Mouse (Mus musculus): Measurements from ENCODE around the gene Gm28048. TPM values are rescaled to one million over a fixed set of nuclear protein-coding genes. Genes with fewer than 3 reads are reported as not detected.

The Gm28048 gene
- polyA plus RNA-seq, 1 experiment: 21.9 TPM

- no peak overlapping the region for H3K27ac ChIP-seq (ENCODE audit: control insufficient read depth, insufficient read depth, low read depth, low read length, poor library complexity)
- peaks cover 1% of the 10 kb centered on the region; the same call in 1 of the 2 replicates for H3K4me1 ChIP-seq (ENCODE audit: control insufficient read depth, insufficient read depth, low read length)
- no peak overlapping the region for H3K4me3 ChIP-seq (replicated peaks; ENCODE audit: control insufficient read depth, low read depth, low read length)
- TF ChIP-seq CTCF (IDR thresholded peaks at IDR 0.05; ENCODE audit: control insufficient read depth, insufficient read depth, low read length): no peak
- TF ChIP-seq POLR2A (IDR thresholded peaks at IDR 0.05; ENCODE audit: borderline replicate concordance, control insufficient read depth, low read depth, low read length): no peak
- 79% methylated on average over 5 of the region's 5 CpGs for WGBS
Observed at GRCm38 (mm10) chr11:22798916-22799315, 183.0 kb downstream of the Gm28048 start.

GRCm38 (mm10) chr11:22794734-22795133, 187.2 kb downstream of the Gm28048 start:
- Histone ChIP-seq H3K4me3 (replicated peaks; ENCODE audit: control insufficient read depth, low read depth, low read length) (no peak overlapping the region), H3K4me1 (ENCODE audit: control insufficient read depth, insufficient read depth, low read length) (peaks cover 1% of the 10 kb centered on the region; the same call in 1 of the 2 replicates), H3K27ac (ENCODE audit: control insufficient read depth, insufficient read depth, low read depth, low read length, poor library complexity) (no peak overlapping the region)
- TF ChIP-seq POLR2A (IDR thresholded peaks at IDR 0.05; ENCODE audit: borderline replicate concordance, control insufficient read depth, low read depth, low read length) (no peak), CTCF (IDR thresholded peaks at IDR 0.05; ENCODE audit: control insufficient read depth, insufficient read depth, low read length) (no peak)
- WGBS: 83% methylated on average over 1 of the region's 1 CpGs

DNA sequence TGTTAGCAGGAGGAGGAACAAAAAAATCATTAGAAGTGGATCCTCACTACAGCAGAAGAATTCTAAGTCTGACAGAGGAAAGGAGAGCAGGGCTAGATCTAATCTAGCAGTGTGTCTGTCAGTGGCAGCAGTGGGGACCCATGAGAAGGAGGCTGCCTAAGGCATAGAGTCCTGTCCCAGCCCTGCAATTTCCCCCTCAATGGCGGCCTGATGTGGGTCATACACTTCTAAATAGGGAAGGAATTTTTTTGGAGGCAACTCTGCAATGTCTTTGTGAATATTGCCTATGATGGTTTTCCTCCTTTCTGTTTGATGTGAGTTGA, 188.0 kb downstream of the Gm28048 start:
- Histone ChIP-seq H3K27ac (ENCODE audit: control insufficient read depth, insufficient read depth, low read depth, low read length, poor library complexity) (no peak overlapping the region), H3K4me1 (ENCODE audit: control insufficient read depth, insufficient read depth, low read length) (no peaks in the 10 kb centered on the region; the same call in 1 of the 2 replicates), H3K4me3 (replicated peaks; ENCODE audit: control insufficient read depth, low read depth, low read length) (no peak overlapping the region)
- TF ChIP-seq CTCF (IDR thresholded peaks at IDR 0.05; ENCODE audit: control insufficient read depth, insufficient read depth, low read length): no peak
- TF ChIP-seq POLR2A (IDR thresholded peaks at IDR 0.05; ENCODE audit: borderline replicate concordance, control insufficient read depth, low read depth, low read length): no peak
- WGBS: 37% methylated on average over 1 of the region's 1 CpGs

DNA sequence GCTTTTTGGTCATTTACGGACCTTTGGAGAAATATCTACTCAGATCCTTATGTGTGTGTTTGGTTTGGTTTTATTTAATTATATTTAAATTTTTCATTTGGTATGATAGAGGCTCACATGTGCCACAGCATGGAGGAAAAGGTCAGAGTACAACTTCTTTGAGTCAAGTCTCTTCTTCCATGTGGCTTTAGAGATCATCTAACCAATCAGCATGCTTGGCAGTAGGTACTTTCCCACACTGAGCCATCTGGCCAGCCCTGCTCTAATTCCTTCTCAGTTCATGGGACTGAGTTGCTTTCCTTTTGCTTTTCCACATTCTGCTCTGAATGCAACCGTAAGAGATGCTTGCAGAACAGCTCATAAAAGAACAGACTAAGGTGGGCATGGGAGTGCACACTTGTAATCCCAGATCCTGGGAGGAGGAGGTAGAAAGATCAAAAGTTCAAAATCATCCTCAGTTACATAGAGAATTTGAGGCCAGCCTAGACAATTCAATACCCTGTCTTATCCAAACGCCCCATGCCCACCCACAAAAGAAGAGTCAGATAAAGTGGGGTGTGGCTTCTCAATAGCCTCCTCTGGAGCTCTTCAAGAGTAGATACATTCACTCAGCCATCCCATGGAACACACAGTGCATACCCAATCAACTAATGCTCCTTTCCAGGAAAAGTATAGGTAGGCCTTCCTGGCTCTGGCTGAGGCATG, 188.6 kb downstream of the Gm28048 start:
- TF ChIP-seq POLR2A (IDR thresholded peaks at IDR 0.05; ENCODE audit: borderline replicate concordance, control insufficient read depth, low read depth, low read length): no peak
- TF ChIP-seq CTCF (IDR thresholded peaks at IDR 0.05; ENCODE audit: control insufficient read depth, insufficient read depth, low read length): no peak
- H3K27ac ChIP-seq (ENCODE audit: control insufficient read depth, insufficient read depth, low read depth, low read length, poor library complexity): no peak overlapping the region
- 81% methylated on average over 3 of the region's 3 CpGs for WGBS
- H3K4me3 ChIP-seq (replicated peaks; ENCODE audit: control insufficient read depth, low read depth, low read length): no peak overlapping the region
- no peaks in the 10 kb centered on the region; the same call in 1 of the 2 replicates for H3K4me1 ChIP-seq (ENCODE audit: control insufficient read depth, insufficient read depth, low read length)

DNA sequence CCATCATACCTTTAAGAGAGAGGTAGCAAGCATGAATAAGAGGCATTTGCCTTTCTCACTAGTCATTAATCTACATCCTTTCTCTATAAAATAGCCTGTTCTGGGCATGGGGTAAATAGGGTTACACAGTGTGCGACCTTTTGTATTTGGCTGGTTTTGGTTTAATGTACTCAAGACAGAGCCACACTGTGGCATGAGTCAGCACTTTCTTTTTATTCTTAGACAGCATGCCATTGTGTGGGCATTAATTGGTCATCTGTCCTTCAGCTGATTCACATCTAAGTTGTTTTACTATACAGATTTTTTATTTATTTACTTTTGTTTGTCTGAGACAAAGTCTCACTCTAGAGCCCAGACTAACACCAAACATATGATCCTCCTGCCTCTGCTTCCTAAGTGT, 189.7 kb downstream of the Gm28048 start:
- Histone ChIP-seq H3K4me3 (replicated peaks; ENCODE audit: control insufficient read depth, low read depth, low read length) (no peak overlapping the region), H3K4me1 (ENCODE audit: control insufficient read depth, insufficient read depth, low read length) (no peaks in the 10 kb centered on the region; the same call in 1 of the 2 replicates), H3K27ac (ENCODE audit: control insufficient read depth, insufficient read depth, low read depth, low read length, poor library complexity) (no peak overlapping the region)
- 73% methylated on average over 1 of the region's 1 CpGs for WGBS
- no peak for TF ChIP-seq POLR2A (IDR thresholded peaks at IDR 0.05; ENCODE audit: borderline replicate concordance, control insufficient read depth, low read depth, low read length)
- no peak for TF ChIP-seq CTCF (IDR thresholded peaks at IDR 0.05; ENCODE audit: control insufficient read depth, insufficient read depth, low read length)

GRCm38 (mm10) chr11:22791726-22792125, 190.2 kb downstream of the Gm28048 start:
- WGBS: 90% methylated on average over 5 of the region's 5 CpGs
- Histone ChIP-seq H3K27ac (ENCODE audit: control insufficient read depth, insufficient read depth, low read depth, low read length, poor library complexity) (no peak overlapping the region), H3K4me1 (ENCODE audit: control insufficient read depth, insufficient read depth, low read length) (no peaks in the 10 kb centered on the region; the same call in 1 of the 2 replicates), H3K4me3 (replicated peaks; ENCODE audit: control insufficient read depth, low read depth, low read length) (no peak overlapping the region)
- no peak for TF ChIP-seq POLR2A (IDR thresholded peaks at IDR 0.05; ENCODE audit: borderline replicate concordance, control insufficient read depth, low read depth, low read length)

DNA sequence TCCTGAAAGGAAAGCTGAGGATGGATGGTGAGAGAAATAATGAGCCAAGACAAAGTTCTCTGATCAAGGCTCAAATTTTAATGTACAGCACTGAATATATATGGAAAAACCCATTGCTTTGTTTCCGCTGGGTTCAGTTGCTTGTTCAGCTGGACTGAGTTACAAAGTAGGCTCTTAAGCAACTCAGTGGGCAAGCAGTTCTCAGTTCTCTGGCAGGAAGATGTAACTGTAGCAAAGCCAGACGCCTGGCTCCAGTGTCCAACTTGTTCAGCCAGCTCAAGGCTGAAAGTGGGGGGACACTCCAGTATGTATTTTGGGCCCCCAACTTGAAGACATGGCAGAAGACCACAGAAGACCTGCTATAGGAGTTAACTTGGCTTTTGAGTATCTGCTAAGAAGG, 194.1 kb downstream of the Gm28048 start:
- TF ChIP-seq POLR2A (IDR thresholded peaks at IDR 0.05; ENCODE audit: borderline replicate concordance, control insufficient read depth, low read depth, low read length): no peak
- no peak for TF ChIP-seq CTCF (IDR thresholded peaks at IDR 0.05; ENCODE audit: control insufficient read depth, insufficient read depth, low read length)
- Histone ChIP-seq H3K4me1 (ENCODE audit: control insufficient read depth, insufficient read depth, low read length) (peaks cover 1% of the 10 kb centered on the region), H3K27ac (ENCODE audit: control insufficient read depth, insufficient read depth, low read depth, low read length, poor library complexity) (no peak overlapping the region), H3K4me3 (replicated peaks; ENCODE audit: control insufficient read depth, low read depth, low read length) (no peak overlapping the region)
- 39% methylated on average over 2 of the region's 2 CpGs for WGBS

Other genes starting within 250 kb of the Gm28048 start
- gene B3gnt2, start 121.1 kb downstream of the Gm28048 start, polyA plus RNA-seq (2011; ENCODE audit: insufficient read depth, insufficient read length, low replicate concordance, missing spikeins): 0.54 and 6.2 TPM in 2 replicates
- gene Zrsr1, start 10.1 kb downstream of the Gm28048 start, polyA plus RNA-seq (2011; ENCODE audit: insufficient read depth, insufficient read length, low replicate concordance, missing spikeins): 31.7 and 34.0 TPM in 2 replicates
- 27.6 and 51.1 TPM in 2 replicates for gene Commd1, start 292 bp upstream of the Gm28048 start, polyA plus RNA-seq (2011; ENCODE audit: insufficient read depth, insufficient read length, low replicate concordance, missing spikeins)
- gene Cct4, start 8.4 kb upstream of the Gm28048 start, polyA plus RNA-seq (2011; ENCODE audit: insufficient read depth, insufficient read length, low replicate concordance, missing spikeins): 60.8 and 121 TPM in 2 replicates
- gene Fam161a, start 25.4 kb upstream of the Gm28048 start, polyA plus RNA-seq (2011; ENCODE audit: insufficient read depth, insufficient read length, low replicate concordance, missing spikeins): 2.1 and 6.9 TPM in 2 replicates